Mouse (Mus musculus) kidney, adult 11 months (tissue): ENCODE measurements around the gene Tshz2.

Experiments used
- DNase-seq: peaks from one replicate; pipeline ENCODE4 v3.0.0; 2022

The Tshz2 gene

GRCm38 (mm10) chr2:169633491-169634289, 877 bp downstream of the Tshz2 start:
- DNase-seq, result no peak

- DNase-seq, result no peak
These were observed 2.0 kb downstream of the Tshz2 start for GRCm38 (mm10) chr2:169634619-169635382.

DNA sequence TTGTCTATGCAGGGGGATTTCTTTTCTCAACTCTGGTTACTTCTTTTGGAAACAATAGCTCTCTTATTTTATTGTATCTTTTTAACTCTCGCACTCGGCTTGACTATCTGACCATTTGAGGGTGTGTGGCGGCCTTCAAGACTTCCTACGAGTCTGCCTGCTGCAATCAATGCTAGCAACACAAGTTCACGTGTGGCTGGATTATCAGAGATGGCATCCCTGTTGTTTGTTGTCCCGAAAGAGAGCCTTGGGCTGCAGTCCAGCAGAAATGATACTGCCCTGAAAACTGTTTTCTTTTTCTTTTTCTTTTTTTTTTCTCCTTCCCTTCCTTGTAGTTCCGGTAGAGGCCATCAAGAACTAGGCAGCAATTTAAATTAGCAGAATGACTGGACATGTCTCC, 2.6 kb downstream of the Tshz2 start:
- no peak for DNase-seq

DNA sequence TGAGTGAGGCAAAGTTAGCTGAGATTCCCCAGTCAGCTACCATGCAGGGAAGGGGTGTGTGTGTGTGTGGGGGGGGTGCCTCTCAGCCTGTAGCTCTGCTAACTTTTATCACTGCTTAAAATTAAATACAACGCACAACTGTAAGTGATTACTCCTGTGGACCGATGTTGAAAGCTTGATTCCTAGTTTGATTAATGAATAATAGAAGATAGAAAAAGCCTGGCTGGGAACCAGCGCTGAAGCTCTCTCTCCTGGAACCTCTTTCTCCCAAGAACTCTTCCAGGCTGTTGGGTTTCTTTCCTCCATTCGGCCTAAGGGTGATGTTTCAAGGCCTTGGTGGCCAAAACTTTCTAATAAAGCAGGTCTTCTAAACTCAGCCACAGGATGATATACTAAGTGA, 3.6 kb downstream of the Tshz2 start:
- no peak for DNase-seq

DNA sequence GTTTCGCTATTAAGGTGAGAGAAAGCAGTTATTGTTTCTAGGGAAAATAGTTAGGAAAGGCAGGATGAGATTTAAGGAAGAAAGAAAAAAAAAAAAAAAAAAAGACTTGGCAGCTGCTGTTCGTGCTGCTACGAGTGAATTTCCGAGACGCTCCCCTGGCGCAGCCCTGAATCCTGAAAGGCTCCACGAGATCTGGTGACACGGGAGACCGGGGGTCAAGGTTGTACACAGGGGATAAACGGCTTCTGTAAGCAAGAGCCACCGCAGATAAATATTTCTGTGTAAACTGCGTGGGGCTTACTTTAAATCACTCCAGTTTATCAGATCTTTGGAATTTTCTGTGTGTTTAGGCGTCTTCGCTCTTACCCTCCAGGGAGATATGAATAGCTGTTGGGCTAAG, 8.7 kb downstream of the Tshz2 start:
- no peak for DNase-seq

GRCm38 (mm10) chr2:169642420-169642819, 9.6 kb downstream of the Tshz2 start:
- DNase-seq, result no peak

DNA sequence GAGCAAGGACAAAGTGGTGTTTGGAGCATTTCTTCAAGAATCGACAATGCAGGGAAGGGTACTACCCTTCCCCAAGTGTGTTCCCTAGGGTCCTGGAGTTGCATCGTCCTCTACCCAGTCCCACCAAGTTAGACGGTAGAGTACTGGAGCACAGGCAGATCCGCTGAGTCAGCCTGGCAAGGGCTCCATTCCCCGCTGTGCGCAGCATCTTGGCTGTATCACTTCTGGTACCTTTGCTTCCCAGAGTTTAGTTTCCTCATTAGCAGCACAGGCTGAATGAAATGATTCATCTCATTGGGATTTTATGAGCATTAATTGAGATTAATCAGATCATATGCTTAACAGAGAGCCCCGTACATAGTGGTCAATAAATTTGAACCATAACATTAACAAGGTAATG, 14.3 kb downstream of the Tshz2 start:
- no peak for DNase-seq

DNA sequence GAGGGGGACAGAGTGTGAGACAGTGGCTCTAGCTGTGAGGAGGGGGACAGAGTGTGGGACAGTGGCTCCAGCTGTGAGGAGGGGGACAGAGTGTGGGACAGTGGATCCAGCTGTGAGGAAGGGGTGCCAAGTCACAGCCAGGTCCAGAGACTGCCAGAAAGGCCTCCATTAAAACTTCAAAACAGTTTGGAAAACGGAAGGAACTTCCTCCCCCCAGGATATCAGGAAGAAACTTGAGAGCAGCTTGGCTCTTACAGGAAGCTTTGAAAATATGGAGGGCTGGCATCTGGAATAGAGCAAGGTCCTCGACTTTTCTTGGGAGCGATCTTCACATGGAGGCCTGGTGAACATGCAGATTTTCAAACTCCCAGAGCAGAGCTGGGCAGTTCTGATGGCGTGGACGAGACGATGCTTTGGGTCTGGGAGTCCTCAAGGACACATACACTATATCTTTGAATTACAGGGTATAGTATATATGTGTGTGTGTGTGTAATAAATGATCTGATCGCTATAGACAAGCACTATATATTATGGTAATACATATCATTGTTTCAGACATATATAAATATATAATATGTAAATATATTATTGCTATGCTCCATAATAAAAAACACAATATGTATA, 16.6 kb downstream of the Tshz2 start:
- DNase-seq, result no peak

DNA sequence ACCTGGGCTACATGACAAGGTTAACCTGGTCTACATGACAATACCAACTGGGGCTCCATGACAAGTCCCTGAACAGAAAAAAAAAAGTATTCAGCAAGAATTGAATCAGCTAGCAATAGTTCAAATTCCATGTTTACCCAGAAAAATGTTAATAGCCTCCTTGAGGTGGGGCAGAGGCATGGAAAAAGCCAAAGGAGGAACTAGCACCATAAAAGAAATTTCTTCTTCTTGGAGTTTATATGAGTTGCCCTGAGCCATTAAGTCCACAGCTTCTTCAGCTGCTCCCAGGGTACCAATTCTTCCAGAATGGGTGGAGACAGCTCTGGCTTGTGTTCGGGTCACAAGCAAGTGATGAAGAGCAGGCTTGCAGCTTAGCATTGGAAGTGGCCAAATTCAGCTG, 20.5 kb downstream of the Tshz2 start:
- no peak for DNase-seq

- DNase-seq, result no peak
These were observed 31.0 kb downstream of the Tshz2 start for GRCm38 (mm10) chr2:169663792-169664191.

DNA sequence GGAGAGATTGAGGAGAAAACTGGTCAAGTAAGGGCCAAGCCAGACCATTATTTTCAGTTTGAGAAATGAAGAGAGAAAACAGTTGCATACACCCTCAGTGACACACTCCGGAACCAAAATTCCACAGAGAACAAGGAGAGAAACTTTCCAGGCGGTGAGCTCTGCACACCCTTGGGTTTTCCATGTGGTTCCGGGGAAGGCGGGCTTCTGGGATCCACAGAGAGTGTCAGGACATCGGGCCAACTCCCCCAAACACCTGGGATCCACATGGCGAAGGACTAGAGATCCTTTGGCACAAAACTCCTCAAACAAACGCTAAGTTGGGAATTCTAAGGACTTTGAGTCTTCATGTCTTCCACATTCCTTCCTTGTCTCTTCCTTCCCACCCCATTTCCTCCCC, 38.5 kb downstream of the Tshz2 start:
- DNase-seq, result no peak

DNA sequence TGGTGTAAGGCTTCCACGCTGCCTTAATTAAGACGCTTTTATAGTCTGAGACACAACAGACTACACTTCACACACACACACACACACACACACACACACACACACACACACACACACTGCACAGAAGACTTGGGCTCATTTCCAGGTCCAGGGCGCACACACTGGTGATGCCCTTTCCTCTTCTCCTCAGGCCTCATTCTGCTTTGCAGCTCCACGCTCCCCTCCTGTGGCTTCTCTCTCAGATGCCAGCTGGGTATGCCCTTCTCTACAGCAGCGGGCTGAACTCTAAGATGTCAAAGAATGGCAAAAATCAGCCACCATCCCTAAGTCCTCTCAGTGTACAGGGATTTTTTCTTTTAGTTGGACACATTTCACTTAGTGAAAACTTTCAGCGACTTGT, 41.0 kb downstream of the Tshz2 start:
- DNase-seq, result no peak

GRCm38 (mm10) chr2:169674209-169674608, 41.4 kb downstream of the Tshz2 start:
- DNase-seq, result peak; percentile 31

- DNase-seq, result no peak
These were observed 46.5 kb downstream of the Tshz2 start for GRCm38 (mm10) chr2:169679264-169679663.

DNA sequence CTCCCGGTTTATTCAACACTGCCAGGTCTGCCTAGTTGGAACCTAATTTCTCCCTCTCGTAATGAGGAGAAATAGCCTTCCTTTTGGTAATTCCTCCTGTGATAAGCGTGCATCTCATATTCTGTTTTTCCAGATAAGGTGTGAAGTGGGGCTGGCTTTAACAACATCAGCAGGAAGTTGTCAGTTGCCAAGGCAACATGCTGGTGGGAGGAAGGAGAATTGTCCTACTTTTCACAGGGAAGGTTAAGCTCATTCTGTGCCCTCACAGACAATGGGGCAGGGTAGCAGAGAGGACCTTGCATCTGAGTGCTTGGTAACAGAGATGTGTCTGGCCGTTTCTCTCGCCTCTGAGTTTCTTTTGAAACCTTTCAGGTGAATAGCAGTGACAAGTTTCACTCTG, 47.1 kb downstream of the Tshz2 start:
- DNase-seq, result no peak

DNA sequence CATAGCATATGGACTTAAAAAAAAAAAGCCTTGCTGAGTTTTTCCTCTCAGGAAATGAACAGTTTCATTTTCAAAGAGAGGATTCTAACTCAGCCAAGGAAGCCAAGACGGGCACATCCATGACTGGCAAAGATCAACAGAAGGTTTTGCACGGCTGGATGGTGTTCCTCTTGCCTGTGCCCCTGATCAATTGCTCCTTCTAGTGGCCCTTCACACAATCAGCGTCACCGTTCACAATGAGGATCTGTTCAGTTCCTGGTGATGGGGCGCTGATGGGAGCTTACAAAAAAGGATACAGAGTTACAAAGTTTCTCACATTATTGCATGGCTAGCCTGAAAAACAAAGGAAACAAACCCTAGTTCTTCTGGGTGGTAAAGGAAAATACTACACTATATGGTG, 52.4 kb downstream of the Tshz2 start:
- no peak for DNase-seq

- no peak for DNase-seq
These were observed 52.9 kb downstream of the Tshz2 start for GRCm38 (mm10) chr2:169685747-169686146.

GRCm38 (mm10) chr2:169686697-169687430, 54.1 kb downstream of the Tshz2 start:
- no peak for DNase-seq

GRCm38 (mm10) chr2:169690054-169690453, 57.2 kb downstream of the Tshz2 start:
- DNase-seq, result no peak

DNA sequence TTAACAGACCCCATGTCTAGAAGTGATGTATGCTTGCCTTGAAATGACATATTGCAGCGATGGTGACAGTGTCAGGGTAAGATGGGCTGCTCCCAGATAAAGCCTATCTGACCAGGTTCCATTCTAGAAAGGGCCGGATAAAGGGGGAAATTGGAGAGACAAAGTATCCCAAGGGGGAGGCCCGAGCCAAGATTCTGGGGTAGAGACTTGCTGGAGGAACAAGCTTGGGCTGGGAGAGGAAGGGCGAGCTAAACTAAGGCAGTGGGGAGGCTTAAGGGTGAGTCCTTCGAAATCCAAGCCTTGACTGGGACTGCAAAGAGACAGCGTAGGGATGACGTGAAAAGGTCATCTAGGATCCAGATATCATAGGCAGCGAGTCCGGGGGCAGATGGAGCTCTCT, 61.7 kb downstream of the Tshz2 start:
- no peak for DNase-seq

- DNase-seq, result no peak
These were observed 62.2 kb downstream of the Tshz2 start for GRCm38 (mm10) chr2:169695025-169695424.

- DNase-seq, result no peak
These were observed 66.3 kb downstream of the Tshz2 start for GRCm38 (mm10) chr2:169699141-169699540.

GRCm38 (mm10) chr2:169699862-169700511, 67.2 kb downstream of the Tshz2 start:
- DNase-seq, result no peak
